In the genomic region with DNA sequence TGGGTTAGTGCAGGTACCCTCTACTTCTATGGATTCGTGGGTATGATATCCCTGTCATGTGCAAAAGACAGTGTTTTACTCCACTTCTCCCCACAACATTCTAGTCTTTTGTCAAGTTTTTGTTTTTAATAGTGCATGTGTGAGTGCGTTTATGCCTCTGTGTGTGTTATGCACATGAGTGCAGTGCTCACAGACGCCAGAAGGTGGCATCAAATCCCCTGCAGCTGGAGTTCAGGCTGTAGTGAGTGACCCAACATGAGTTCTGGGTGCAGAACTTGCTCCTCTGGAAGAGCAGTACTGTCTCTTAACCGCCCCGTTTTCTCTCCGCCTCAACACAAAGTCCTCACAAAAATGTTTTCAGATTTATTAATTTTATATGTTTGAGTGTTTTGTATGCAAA, we compare ENCODE assay signal across 17 mouse cellular contexts.
"Had no signal": no experiment of that assay in that cellular context is flagged by ENCODE, and none has a peak within 500 bp of the region (broad histone marks: within the 10 kb centered on the region; RNA-seq: fewer than 3 reads in every experiment).

No protein-coding gene starts in this region.

- H3K27ac ChIP-seq: kidney, embryonic 15.5 days; limb, embryonic 10.5 days; liver, embryonic 12.5 days; lung, embryonic 15.5 days; macrophage; midbrain, embryonic 12.5 days; neural tube, embryonic 15.5 days had no signal

- DNase-seq: kidney, adult 18-20 months; kidney, postnatal 25 days; liver, postnatal 0 days; lung, postnatal 14 days; right cerebral cortex, adult 18-20 months; right cerebral cortex, postnatal 25 days; spleen, adult 18-20 months; thymus, adult 18-20 months; thymus, postnatal 14 days had no signal

- H3K9me3 ChIP-seq: kidney, embryonic 15.5 days; limb, embryonic 10.5 days; liver, embryonic 12.5 days; lung, embryonic 15.5 days; midbrain, embryonic 12.5 days; neural tube, embryonic 15.5 days had no signal

- H3K9ac ChIP-seq: kidney, embryonic 15.5 days; liver, embryonic 12.5 days; liver, postnatal 0 days; lung, embryonic 15.5 days; midbrain, embryonic 12.5 days; neural tube, embryonic 15.5 days had no signal

- H3K4me3 ChIP-seq: kidney, embryonic 15.5 days; limb, embryonic 10.5 days; liver, embryonic 12.5 days; lung, embryonic 15.5 days; midbrain, embryonic 12.5 days; myocyte; neural tube, embryonic 15.5 days had no signal

- H3K36me3 ChIP-seq: kidney, embryonic 15.5 days; limb, embryonic 10.5 days; liver, embryonic 12.5 days; lung, embryonic 15.5 days; midbrain, embryonic 12.5 days; neural tube, embryonic 15.5 days had no signal

- H3K4me2 ChIP-seq: kidney, embryonic 15.5 days; liver, embryonic 12.5 days; lung, embryonic 15.5 days; midbrain, embryonic 12.5 days; neural tube, embryonic 15.5 days had no signal

- H3K27me3 ChIP-seq: kidney, embryonic 15.5 days; liver, embryonic 12.5 days; lung, embryonic 15.5 days; midbrain, embryonic 12.5 days; neural tube, embryonic 15.5 days had no signal

- H3K4me1 ChIP-seq: kidney, embryonic 15.5 days; limb, embryonic 10.5 days; liver, embryonic 12.5 days; lung, embryonic 15.5 days; midbrain, embryonic 12.5 days; neural tube, embryonic 15.5 days had no signal

- ATAC-seq: liver, embryonic 12.5 days; liver, postnatal 0 days had no signal
